Mouse (Mus musculus): Measurements from ENCODE around the gene Adgrv1.
A peak's percentile ranks its signal among the peaks of the same experiment; 100 is the strongest.
"Not testable (repeated sequence)": the region's sequence is repeated elsewhere in the genome, so short reads cannot be mapped to it uniquely, and the experiment has no call there.

Gene Adgrv1

GRCm38 (mm10) chr13:81328181-81328580 is 304.8 kb downstream of the Adgrv1 start:
- DNase-seq, result no peak

- DNase-seq, result no peak
Measured at GRCm38 (mm10) chr13:81325606-81326215, 307.2 kb downstream of the Adgrv1 start.

- no peak for DNase-seq
Measured at GRCm38 (mm10) chr13:81323546-81324316, 309.2 kb downstream of the Adgrv1 start.

DNA sequence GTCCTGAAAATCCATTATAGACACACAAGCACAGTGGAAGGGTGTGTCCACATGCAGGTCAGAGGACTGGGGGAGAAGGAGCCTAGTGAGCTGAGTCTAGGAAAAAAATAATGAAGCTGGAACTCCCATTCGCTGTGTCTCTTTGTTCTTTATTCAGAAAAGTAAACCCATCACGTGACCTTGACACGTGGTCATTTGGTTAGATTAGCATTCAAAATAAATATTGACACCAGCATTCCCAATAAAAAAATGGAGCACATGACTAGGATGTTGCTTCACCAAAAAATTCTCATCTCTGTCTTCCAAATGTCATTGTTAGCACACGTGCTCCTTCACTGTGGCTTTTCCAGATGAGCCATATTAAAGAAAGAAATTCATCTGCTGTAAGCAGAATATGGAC is 316.4 kb downstream of the Adgrv1 start:
- DNase-seq, result no peak

- peak; percentile 31 for DNase-seq
Measured at GRCm38 (mm10) chr13:81314306-81315120, 318.4 kb downstream of the Adgrv1 start.

- no peak for DNase-seq
Measured at GRCm38 (mm10) chr13:81312148-81312547, 320.8 kb downstream of the Adgrv1 start.

DNA sequence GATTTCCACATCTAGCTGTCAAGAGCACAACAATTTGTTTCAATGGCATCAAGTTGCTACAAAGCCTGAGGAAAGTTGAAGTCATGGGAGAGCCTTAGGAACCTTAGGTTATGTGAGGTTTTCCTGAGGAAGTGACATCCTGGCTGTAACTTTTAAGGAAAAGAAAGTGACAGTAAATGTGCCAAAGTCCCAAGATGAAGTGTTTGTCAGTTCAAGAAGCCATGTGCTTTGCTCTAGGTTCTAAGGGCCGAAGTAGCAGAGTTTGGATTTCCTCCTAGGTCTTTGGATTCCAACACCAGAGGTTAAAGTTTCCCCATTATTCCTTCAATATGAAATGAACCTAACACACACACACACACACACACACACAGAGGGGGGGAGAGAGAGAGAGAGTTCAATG is 332.1 kb downstream of the Adgrv1 start:
- no peak for DNase-seq

GRCm38 (mm10) chr13:81294106-81294505 is 338.8 kb downstream of the Adgrv1 start:
- DNase-seq, result no peak

- DNase-seq, result no peak
Measured at GRCm38 (mm10) chr13:81282193-81282592, 350.8 kb downstream of the Adgrv1 start.

- DNase-seq, result no peak
Measured at GRCm38 (mm10) chr13:81280650-81281229, 352.2 kb downstream of the Adgrv1 start.

DNA sequence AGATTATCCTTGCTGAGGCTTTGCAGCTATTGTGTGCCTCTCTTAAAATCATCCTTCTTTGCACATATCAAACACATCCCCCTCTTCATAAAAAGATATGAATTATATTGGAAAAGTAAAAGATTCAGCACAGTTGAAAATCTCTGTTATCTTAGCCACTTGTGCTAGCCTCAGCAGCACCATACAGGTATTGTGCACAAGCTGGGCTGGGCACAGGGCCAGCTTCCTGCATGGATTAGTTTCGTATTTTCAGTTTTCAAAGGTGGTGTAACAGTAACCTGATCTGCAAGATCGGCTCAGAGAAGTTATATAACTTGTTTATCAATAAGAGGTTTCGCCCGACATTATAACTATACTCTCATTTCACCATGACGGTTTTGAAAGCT is 353.6 kb downstream of the Adgrv1 start:
- no peak for DNase-seq

- DNase-seq, result no peak
Measured at GRCm38 (mm10) chr13:81278669-81279350, 354.1 kb downstream of the Adgrv1 start.

DNA sequence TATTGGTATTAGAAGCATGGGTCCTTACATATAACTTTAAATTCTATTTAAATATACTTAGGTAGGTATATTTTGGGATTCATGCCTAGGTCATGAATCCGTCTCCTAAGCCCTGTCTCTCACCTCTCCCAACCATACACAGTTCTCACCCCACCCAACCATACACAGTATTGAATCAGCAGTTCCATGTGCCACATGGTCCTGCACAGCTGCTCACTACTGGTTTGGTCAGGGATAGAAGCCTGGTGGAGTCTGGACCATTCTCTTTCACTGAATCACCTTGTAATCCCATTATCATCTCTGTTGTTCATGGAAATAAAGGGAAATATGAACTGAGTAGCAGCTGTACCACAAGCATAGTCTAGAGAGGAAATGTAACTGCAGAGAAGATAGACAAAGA is 359.1 kb downstream of the Adgrv1 start:
- DNase-seq, result no peak

DNA sequence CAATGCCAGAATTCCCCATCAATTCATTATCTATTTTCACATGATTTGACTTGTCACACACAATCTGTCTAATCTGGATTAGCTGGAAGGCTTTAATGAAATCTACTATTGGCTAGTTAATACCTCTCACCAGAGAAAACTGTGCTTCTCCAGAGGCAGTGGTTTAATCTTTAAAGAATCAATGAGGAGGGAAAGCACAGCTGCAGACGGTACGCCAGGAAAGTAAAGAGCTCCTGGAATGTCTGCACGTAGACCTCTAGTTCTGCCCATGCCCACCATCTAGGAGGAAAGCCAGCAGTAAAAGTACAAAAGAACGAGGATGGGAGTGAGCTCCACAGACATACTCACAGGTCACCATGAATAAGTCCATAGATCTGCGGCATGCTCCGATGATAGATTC is 362.6 kb downstream of the Adgrv1 start:
- peak; percentile 52 for DNase-seq

DNA sequence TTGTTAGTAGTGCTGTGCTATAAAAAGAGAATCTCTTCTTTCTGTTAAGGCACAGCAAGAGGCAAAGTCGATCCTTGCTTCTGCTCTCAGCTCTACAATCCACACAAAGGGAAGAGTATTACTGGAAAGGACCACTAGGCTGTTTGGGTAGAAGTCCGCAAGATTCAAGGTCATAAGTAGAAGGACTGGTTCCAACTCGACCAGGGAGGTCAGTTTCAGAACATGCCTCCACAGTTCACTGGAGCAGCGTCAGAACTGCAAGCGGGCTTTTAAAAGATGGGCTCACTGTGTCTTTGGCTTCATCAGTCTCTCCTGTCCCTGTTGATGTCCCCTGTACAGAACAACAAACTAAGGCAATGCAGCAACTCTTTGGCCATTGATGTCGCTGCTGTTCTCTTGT is 363.9 kb downstream of the Adgrv1 start:
- DNase-seq, result no peak

GRCm38 (mm10) chr13:81267489-81267888 is 365.5 kb downstream of the Adgrv1 start:
- DNase-seq, result not testable (repeated sequence)

DNA sequence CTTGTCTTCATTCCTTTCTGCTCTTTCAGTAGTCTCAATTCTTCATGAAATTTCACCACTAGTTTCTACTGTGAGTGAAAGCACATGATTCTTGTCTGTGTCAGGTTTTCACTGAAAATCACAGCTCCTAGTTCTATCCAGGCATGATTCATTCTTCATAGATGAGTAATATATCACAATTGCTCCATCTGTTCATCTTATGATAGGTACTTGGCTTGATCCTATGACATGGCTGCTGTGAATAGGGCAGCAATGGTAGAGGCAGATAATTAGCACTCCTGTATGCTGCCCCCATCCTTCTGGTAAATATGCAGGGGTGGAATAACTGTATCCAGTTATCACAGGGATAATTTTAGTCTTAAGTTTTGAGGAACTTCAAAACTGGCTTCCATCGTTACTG is 368.5 kb downstream of the Adgrv1 start:
- DNase-seq, result no peak

GRCm38 (mm10) chr13:81241181-81241580 is 391.8 kb downstream of the Adgrv1 start:
- no peak for DNase-seq

DNA sequence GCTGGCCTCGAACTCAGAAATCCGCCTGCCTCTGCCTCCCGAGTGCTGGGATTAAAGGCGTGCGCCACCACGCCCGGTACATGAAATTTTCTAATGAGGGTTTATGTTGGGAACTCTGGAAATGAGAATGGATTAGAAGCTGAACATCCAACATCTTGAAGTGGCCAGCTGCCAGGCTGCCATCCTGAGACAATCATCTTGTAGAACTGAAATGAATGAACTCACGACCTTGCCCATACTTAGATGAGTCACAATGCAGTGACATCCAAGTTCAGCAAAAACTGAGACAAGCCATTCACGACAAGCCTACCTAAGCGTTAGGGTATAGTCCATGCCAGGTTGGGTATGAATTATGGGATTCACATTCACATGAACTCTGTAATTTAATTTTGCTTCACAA is 393.1 kb downstream of the Adgrv1 start:
- DNase-seq, result no peak

DNA sequence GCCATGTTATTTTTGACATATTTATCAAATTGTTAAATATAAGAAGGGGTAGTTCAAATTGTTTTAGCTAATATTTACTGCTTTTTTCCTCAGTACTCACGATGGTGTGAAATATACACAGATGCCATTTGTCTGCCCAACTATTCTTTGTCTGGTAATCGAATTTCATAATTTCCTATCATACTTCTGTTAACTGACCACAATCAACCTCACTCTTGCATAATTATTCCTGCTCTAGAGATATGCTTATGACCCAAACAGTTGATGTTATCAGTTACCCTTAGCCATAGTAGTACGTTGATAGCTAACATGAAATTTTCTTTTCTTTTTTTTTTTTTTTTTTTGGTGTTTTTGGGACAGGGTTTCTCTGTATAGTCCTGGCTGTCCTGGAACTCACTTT is 393.5 kb downstream of the Adgrv1 start:
- no peak for DNase-seq

- DNase-seq, result no peak
Measured at GRCm38 (mm10) chr13:81238855-81239254, 394.1 kb downstream of the Adgrv1 start.

DNA sequence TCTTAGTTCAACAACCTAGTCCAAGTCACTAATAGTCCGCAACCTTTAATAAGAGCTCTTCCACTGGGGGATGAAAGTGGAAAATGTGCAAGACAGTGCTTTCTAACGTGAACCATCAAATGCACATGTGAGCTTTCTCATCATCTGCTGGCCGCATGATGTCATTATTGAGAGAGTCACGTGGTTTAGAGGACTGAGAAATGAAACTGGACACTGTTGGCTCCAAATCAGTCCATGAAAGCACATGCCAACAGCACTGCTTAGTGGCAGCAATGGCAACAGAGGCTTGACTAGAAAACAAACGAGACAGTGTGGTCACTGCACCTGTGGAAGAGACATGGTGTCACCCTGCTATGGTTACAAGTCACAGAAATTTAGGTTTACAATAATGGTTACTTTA is 395.0 kb downstream of the Adgrv1 start:
- no peak for DNase-seq

All from retina, postnatal 1 day (tissue).